Mouse (Mus musculus): ENCODE measurements around the gene Pp2d1. TPM values are rescaled to one million over a fixed set of nuclear protein-coding genes. Genes with fewer than 3 reads are reported as not detected.
A peak's percentile ranks its signal among the peaks of the same experiment; 100 is the strongest.

Gene Pp2d1
- polyA plus RNA-seq, 1 experiment from 2014 or later = 0.23 TPM

- no peak overlapping the region for H3K4me2 ChIP-seq (ENCODE audit: low read depth, low read length)
- no peak for ATAC-seq (ENCODE audit: insufficient read depth, low FRiP score)
- H3K27me3 ChIP-seq (ENCODE audit: control insufficient read depth, insufficient read depth, low read length) = no peaks in the 10 kb centered on the region
- no peaks in the 10 kb centered on the region for H3K4me1 ChIP-seq (ENCODE audit: control insufficient read depth, insufficient read depth, low read length)
- H3K4me3 ChIP-seq (replicated peaks; ENCODE audit: low read length) = no peak overlapping the region
- H3K27ac ChIP-seq (ENCODE audit: low read length) = no peak overlapping the region
- H3K9me3 ChIP-seq (replicated peaks; ENCODE audit: control insufficient read depth, low read length) = no peaks in the 10 kb centered on the region
- H3K9ac ChIP-seq (ENCODE audit: low read length) = no peak overlapping the region
- H3K36me3 ChIP-seq (ENCODE audit: control insufficient read depth, insufficient read depth, low read length) = no peaks in the 10 kb centered on the region
These were observed 70.6 kb downstream of the Pp2d1 start for GRCm38 (mm10) chr17:53468697-53469096.

- no peak overlapping the region for H3K27ac ChIP-seq (ENCODE audit: low read length)
- 56% methylated on average over 4 of the region's 4 CpGs for WGBS
- H3K27me3 ChIP-seq (ENCODE audit: control insufficient read depth, insufficient read depth, low read length) = no peaks in the 10 kb centered on the region
- no peaks in the 10 kb centered on the region for H3K9me3 ChIP-seq (replicated peaks; ENCODE audit: control insufficient read depth, low read length)
- H3K9ac ChIP-seq (ENCODE audit: low read length) = no peak overlapping the region
- ATAC-seq (ENCODE audit: insufficient read depth, low FRiP score) = no peak
- no peaks in the 10 kb centered on the region for H3K36me3 ChIP-seq (ENCODE audit: control insufficient read depth, insufficient read depth, low read length)
- no peaks in the 10 kb centered on the region for H3K4me1 ChIP-seq (ENCODE audit: control insufficient read depth, insufficient read depth, low read length)
- no peak overlapping the region for H3K4me3 ChIP-seq (replicated peaks; ENCODE audit: low read length)
- H3K4me2 ChIP-seq (ENCODE audit: low read depth, low read length) = no peak overlapping the region
These were observed 73.7 kb downstream of the Pp2d1 start for GRCm38 (mm10) chr17:53465569-53465968.

GRCm38 (mm10) chr17:53463496-53463840 lies 75.8 kb downstream of the Pp2d1 start:
- WGBS = 15% methylated on average over 8 of the region's 9 CpGs

GRCm38 (mm10) chr17:53462603-53463495 lies 76.4 kb downstream of the Pp2d1 start, which contains the start of gene Efhb:
Gene Efhb, minus strand, starts transcription at chr17:53463321.
- Histone ChIP-seq H3K9me3 (replicated peaks; ENCODE audit: control insufficient read depth, low read length) (no peaks in the 10 kb centered on the region), H3K4me2 (ENCODE audit: low read depth, low read length) (peak within 1 kb of the TSS; percentile 71), H3K4me1 (ENCODE audit: control insufficient read depth, insufficient read depth, low read length) (no peaks in the 10 kb centered on the region), H3K4me3 (replicated peaks; ENCODE audit: low read length) (peak within 1 kb of the TSS; percentile 51), H3K27me3 (ENCODE audit: control insufficient read depth, insufficient read depth, low read length) (no peaks in the 10 kb centered on the region), H3K9ac (ENCODE audit: low read length) (peak within 1 kb of the TSS; percentile 65), H3K36me3 (ENCODE audit: control insufficient read depth, insufficient read depth, low read length) (no peaks in the 10 kb centered on the region), H3K27ac (ENCODE audit: low read length) (0 out of 2 replicates have a peak within 1 kb of the TSS, but pooled peaks have one; percentile 34)
- ATAC-seq (ENCODE audit: insufficient read depth, low FRiP score) = peak; percentile 94
- 23% methylated on average over 26 of the region's 26 CpGs for WGBS

More at GRCm38 (mm10) chr17:53463496-53463840, 75.8 kb downstream of the Pp2d1 start:
- Histone ChIP-seq H3K27me3 (ENCODE audit: control insufficient read depth, insufficient read depth, low read length) (no peaks in the 10 kb centered on the region), H3K4me3 (replicated peaks; ENCODE audit: low read length) (peak overlapping the region; percentile 51), H3K27ac (ENCODE audit: low read length) (no peak overlapping the region), H3K9me3 (replicated peaks; ENCODE audit: control insufficient read depth, low read length) (no peaks in the 10 kb centered on the region), H3K4me2 (ENCODE audit: low read depth, low read length) (peak overlapping the region; percentile 71), H3K9ac (ENCODE audit: low read length) (peak overlapping the region; percentile 40), H3K4me1 (ENCODE audit: control insufficient read depth, insufficient read depth, low read length) (no peaks in the 10 kb centered on the region), H3K36me3 (ENCODE audit: control insufficient read depth, insufficient read depth, low read length) (no peaks in the 10 kb centered on the region)
- no peak for ATAC-seq (ENCODE audit: insufficient read depth, low FRiP score)

Other genes starting within 250 kb of the Pp2d1 start
- 0.57 and 0.75 TPM in 2 replicates for gene Efhb, start 76.1 kb downstream of the Pp2d1 start, polyA plus RNA-seq (2015; fragmentation: Nextera tagmentation; extraction: Ambion mirVana)
- gene Rab5a, start 60.2 kb downstream of the Pp2d1 start, polyA plus RNA-seq (2015; fragmentation: Nextera tagmentation; extraction: Ambion mirVana) = 68.7 and 78.0 TPM in 2 replicates
- gene Kat2b, start 27.4 kb upstream of the Pp2d1 start, polyA plus RNA-seq (2015; fragmentation: Nextera tagmentation; extraction: Ambion mirVana) = 5.2 and 6.6 TPM in 2 replicates
- 28.3 and 33.1 TPM in 2 replicates for gene Sgo1, start 149.9 kb upstream of the Pp2d1 start, polyA plus RNA-seq (2015; fragmentation: Nextera tagmentation; extraction: Ambion mirVana)

Measured in stomach, embryonic 16.5 days (tissue).